Mouse (Mus musculus): ENCODE data around the gene Tnrc6a.
"Not testable (repeated sequence)": the region's sequence is repeated elsewhere in the genome, so short reads cannot be mapped to it uniquely, and the experiment has no call there.

Gene Tnrc6a

DNA sequence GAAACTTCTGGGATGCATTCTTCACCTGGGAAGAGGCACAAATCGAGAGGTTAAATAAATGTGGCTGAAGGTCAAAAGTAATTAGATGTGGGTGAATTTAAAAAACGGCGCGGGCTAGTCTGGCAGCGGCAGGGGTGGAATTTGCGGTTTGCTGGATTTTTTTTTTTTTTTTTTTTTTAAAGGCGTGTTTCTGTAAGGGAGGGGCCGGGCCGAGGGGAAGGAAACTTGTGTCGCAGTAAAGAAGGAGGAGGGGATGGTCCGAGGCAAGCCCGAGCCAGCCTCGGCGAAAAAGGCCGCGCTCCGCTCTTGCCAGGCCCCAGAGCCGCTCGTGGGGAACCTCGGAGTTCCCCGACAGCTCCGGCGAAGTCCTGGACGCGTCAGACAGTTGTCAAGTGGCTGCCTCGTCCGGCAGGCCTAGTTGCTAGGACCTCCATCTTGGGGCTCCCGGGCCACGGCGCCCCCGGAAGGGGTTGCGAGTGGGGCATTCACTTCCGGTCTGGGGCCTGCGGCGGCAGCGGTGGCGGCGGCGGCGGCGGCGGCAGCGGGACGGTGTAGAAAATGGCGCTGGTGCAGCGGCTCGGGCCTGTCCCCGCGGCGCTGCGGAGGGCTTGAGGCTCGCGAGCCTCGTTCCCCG, at the start of gene Tnrc6a:
TSS of gene Tnrc6a (plus strand) at position 221 of the 634 bp plus-strand sequence.
- DNase-seq (ENCODE audit: low read depth, low spot score) = peak; percentile 85

DNA sequence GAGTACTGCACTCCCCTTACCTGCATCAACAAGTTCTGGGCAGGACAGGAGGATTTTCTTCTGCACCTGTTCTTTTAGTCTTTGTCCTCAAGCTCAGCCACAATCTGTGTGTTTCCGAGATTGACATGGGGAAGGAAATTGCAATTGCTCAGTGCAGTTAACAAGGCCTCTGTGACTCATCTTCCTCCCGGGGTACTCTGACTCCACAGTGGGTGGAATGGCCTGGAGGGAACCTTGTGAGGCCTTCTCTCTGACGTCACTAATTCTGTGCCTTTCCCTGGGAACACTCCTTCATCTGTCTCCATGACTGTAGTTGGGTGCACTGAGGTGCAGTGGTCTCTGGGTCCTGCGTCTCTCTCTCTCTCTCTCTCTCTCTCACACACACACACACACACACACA, 41.4 kb upstream of the Tnrc6a start:
- DNase-seq (ENCODE audit: low read depth, low spot score) = no peak

DNA sequence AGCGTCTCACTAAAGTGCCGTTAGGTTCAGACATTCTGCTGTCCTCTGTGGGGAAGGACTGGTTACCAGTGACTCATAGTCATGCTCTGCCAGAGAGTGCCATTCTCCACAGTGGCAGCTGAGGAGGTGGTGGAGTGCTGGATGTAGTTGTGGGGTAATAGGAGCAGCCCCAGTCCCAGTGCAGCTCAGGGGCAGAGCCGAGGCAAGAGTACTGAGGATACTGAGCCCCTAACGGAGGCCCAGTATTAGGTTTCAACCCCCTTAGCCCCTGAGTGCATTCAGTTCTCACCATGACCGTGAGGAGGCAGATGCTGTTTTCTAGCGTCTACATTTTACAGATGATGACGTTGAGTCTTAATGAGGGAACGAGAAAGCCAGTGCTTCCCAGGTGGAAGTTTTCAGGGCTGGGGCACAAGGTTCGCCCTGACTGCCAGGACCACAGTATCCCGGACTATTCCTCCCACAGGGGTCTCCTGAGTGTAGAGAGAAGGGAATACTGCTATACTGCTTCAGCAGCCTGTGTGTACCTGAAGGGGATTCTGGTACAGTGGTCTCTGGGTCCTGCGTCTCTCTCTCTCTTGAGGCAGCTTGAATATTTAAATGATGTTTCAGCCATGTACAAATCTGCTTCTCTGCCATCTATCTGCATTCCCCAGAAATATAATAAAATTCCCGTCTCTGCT, 40.1 kb upstream of the Tnrc6a start:
- no peak for DNase-seq (ENCODE audit: low read depth, low spot score)

DNA sequence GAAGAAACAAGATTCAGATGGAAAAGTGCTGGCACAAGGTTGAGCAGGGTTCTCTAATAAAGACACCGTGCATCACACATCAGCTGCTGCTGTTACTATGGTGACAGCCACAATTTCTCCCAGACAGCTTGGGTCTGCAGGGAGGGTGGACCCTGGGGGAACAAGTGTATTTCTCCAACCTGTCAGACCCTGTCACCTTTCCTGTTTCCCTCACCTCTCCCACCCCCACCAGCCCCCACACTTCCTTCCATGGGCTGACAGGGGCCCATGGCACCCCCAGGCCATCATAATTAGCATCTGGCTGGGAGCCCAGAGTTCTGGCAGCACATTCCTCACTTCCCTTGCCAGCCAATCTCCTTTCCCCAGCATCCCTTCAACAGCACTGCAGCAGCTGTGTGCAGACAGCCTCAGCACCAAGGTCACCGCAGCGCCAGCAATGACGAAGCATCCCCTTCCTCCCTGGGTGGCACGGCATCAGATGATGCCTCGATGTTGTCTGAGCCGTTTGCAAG, 39.4 kb upstream of the Tnrc6a start:
- peak; percentile 54 for DNase-seq (ENCODE audit: low read depth, low spot score)

DNA sequence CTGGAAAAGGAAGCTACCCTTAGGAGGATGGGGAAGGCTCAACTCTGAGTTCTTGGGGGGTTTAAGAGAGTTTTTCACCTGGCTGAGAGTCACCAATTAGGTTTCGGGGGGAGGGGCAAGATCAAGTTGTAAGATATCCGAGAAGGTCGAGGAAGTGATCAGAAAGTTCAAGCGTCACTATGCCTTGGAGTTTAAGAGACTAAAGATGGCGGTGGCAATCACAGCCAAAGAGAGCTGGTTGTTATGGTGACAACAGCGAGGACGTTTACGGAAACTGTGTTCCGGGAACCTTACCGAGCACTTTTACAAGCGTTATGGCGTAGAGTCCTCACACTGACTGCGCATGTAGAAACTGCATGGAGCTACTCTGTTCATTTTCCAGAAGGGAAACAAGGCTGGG, 39.0 kb upstream of the Tnrc6a start:
- peak; percentile 54 for DNase-seq (ENCODE audit: low read depth, low spot score)

DNA sequence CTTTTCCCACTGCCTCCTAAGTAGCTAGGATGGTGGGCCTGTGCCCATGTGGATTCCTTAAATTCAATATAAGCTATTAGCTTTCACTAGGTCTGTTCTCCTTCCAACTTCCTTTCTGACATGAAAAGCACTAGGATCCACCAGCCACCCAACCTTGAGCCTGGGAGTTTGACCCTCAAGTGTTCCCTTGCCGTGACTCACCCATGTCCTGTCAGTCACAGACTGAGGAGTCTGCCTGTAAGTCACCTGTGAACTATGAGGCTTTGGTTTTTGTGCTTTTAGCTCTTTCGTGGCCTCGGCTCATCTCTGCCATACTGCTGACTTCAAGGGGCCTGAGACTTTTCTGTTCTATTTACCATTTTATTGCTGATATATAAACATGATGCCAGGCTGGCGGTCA, 34.8 kb upstream of the Tnrc6a start:
- DNase-seq (ENCODE audit: low read depth, low spot score) = no peak

DNA sequence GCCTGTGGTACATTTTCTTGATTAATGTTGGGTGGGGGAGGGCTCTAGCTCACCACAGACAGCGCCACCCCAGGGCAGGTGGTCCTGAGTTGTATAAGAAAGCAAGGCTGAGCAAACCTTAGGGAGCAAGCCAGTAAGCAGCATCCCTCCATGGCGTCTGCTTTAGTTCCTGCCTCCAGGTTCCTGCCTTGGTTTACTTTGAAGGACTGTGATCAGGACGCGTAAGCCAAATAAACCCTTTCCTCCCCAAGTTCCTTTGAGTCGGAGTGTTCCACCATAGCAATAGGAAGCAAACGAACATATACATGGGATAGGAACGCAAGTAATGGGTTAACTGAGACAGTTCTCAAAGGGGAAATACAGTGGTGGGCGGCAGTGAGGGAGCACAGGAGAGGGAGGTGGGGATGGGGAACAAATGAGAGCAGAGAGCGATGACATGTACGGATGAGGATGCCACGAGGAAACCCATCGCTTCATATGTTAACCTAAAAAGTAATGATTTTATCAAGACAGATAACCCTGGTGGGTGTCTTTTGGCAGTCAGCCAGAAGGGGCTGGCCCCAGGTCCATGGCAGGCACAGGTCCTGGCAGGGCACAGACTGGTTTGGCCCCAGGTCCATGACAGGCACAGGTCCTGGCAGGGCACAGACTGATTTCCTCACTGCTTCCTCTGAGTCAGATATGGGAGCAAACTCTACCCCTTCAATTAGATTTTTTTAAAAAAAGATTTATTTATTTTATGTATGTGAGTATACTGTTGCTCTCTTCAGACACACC, 27.2 kb upstream of the Tnrc6a start:
- DNase-seq (ENCODE audit: low read depth, low spot score) = no peak

DNA sequence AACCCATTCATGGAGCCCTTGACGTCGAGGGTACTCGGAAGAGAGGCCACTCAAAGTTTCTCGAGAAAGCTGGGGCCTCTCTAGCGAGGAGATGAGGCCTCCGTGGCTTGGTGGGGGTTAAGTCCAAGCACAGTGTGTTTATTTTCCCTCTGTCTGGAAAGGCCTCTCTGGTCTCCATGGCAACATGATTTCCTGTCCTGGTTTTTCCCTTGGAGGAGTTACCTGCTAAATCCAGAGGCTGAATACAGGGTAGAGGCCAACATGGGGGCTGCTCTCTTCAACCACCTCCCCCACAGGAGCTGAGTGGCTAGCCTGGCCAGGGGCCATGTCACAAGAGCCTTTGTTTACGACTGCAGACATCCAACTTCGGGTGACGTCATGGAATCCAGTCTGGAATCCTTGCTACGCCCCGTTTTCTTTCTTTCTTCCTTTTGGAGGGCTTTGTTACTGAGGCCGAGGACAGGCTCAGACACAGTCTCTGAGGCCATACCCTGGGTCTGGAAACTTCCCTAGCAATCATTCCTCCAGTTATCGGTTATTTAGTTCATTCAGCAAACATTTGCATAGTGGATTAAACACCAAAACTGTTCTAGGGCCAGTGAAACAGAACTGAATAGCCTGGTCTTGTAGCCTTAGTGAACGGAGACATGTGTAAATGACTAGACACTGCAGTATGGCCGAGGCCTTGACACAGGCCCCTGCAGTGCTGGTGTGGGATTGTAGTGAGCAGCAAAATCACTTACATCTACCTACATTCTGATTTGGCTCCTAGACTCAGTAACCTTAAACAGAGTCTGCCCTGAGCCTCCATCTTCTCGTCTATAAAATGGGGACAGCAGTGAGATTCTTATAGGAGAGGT, 25.6 kb upstream of the Tnrc6a start:
- DNase-seq (ENCODE audit: low read depth, low spot score) = peak; percentile 63

DNA sequence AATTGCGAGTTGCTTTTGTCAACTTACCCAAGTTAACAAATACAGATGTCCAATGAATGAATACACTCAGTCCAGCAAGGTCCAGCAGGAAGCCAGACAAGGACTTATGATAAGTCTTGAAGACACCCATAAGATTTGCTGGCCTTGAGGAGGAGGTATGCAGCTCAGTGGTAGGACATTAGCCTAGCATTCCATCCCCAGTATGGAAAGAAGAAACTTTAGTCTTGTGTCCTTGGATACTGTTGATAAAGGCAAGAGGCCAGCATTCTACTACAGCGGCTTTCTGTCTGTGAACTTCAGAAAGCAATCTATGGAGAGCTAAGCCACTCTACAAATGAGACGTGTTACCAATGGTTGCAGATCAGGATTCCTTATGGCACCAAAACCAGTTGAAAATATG, 22.4 kb upstream of the Tnrc6a start:
- DNase-seq (ENCODE audit: low read depth, low spot score) = no peak

DNA sequence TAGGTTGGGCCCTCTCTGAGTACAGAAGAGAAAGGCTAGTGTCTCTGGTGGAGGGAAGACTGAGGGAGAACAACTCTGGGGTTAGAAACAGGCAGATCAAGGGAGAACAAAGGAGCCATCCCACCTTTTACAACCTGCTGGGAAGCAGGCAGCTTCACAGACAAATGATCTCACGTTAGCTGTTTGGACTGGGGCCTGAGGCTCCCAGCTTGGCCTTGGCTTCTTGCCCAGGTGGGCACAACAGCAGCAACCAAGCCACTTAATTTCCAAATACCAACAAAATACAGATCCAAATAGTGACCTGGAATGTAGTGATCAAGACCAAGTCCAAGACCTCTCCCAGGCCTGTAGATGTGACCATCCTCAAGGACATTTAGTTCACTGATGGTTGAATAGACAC, 18.3 kb upstream of the Tnrc6a start:
- DNase-seq (ENCODE audit: low read depth, low spot score) = not testable (repeated sequence)

DNA sequence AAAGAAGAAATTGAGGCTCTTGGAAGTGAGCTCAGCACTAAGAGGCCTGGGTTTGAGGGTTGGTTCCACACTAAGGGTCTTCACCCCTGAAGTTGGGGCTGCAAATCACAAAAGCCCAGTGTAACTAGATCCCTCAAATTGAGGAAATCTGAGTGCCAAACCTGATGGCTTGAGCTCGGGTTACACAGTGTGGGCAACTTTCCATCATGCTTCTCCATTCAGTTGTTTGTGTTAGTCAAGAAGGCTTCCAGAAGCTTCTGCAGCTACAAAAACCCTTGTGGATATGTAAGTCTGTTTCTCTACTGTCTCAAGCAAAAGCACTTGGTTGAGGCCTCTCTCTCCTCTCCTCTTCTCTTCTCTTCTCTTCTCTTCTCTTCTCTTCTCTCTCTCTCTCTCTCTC, 17.8 kb upstream of the Tnrc6a start:
- DNase-seq (ENCODE audit: low read depth, low spot score) = no peak

DNA sequence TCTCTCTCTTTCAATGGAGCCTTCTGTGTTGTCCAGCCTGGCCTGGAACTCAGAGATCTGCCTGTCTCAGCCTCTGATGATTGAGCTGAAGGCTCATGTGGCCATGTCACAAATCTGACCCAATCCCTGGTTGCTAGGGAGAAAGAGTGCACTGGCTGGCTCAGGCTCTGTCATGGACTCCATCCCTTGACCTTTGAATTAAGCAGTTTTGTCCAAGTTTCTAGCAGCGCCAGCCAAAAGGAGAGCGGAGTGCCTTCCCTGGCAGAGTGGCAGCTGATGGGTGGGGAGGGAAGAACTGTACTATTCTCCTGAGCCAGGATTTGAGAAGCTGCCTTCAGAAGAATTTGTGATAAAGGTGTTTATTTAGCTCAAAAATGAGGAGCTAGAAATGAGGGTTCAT, 17.4 kb upstream of the Tnrc6a start:
- DNase-seq (ENCODE audit: low read depth, low spot score) = no peak

DNA sequence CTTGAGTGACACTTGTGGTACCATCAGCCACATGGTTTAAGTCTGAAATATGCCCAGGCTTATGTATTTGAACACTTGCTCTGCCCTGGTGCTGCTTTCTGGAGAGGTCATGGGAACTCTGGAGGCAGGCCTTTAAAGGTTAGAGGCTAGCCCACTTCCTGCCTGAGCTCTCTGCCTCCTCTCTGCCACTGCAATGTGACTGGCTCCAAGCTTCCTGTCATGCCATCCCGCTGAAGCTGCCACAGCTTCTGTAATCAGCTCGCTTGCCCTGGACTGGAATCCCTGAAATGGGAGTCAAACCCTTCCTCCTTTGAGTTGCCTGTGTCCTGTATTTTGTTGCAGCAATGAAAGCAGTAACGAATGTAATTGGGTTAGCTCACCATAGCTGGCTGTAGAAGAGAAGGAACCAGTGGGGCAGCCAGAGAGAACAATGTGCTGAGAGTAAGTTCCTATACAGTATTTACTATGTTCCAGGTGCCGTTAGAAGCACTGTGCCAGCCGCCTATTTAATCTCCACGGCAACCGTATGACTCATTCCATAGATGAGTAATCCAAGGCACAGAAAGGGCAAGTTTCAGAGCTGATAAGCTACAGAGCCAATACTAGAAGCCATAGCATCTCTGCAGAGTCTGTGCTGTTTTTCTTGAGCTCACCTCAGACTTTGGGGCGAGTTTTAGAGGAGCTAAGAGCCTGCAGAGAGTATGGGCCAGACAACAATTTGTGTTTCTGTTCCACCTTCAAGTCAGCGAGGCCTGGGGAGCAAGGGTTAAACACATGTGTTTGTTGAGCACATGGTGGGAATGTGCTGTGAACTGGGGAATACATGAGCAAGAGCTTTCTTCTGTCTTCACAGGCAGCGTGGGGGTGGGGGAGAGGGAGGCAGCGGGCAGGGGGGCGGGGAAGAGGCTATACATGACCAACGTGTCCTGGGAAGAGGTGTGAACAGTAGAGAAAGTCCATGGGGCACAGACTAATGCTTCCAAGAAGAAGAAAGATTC, 15.3 kb upstream of the Tnrc6a start:
- no peak for DNase-seq (ENCODE audit: low read depth, low spot score)

DNA sequence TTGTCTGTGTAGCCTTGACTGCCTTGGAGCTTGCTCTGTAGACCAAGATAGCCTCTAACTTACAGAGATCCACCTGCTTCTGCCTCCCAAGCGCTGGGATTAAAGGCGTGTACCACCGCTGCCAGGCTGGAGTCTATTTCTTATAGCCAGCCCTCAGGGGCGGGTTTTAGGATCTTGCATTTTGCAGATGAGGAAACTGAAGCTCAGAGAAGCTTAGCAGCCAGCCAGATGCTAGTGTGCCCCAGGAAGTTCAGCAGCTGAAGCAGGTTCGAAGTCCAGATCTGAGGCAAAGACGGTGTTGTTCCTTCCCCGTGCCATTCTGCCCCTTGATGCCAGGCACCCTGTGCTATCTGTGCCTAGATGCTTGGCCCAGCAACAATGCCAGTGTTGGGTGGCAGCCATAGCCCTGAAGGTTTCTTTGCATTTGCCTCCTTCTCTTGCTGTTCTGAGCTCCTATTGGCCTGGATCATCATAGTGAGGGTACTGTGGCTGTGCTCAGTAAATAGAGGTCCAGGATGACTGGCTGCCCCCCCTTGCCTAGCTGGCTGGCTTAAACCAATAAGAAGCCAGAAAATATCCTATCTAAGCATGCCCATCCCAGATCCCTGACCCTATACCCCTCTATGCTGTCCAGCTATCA, 14.2 kb upstream of the Tnrc6a start:
- no peak for DNase-seq (ENCODE audit: low read depth, low spot score)

DNA sequence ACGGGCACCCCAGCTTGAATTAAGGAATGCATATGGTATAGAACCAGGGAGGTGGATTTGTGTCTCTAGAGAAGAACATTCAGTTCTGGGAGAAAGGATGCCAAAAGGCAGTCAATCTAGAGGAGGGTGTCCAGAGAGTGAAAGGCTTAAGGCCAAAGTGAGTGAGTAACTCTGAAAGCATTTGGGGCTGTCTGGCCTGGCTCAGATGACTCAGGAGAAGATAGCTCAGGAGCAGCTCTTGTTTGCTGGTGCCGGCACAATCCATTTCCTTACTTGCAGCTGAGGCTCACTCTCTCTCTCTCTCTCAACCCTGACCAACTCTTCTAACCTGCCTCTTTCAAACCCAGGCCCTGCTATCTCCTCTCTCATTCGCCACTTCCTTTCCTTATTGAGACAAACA, 13.6 kb upstream of the Tnrc6a start:
- no peak for DNase-seq (ENCODE audit: low read depth, low spot score)

DNA sequence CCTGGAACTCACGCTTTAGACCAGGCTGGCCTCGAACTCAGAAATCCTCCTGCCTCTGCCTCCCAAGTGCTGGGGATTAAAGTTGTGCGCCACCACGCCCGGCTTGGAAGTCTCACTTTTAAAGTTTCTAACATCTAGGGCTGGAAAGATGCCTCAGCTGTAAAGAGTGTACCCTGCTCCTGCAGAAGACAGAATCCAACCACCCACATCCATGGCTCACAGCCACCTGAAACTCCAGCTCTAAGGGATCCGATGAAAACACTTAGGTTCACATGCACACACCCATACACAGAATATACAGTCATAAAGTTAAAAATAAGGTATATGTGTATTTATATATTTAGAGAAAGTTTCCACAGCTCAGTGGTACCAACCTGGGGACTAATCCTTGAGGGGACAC, 10.1 kb upstream of the Tnrc6a start:
- DNase-seq (ENCODE audit: low read depth, low spot score) = no peak

DNA sequence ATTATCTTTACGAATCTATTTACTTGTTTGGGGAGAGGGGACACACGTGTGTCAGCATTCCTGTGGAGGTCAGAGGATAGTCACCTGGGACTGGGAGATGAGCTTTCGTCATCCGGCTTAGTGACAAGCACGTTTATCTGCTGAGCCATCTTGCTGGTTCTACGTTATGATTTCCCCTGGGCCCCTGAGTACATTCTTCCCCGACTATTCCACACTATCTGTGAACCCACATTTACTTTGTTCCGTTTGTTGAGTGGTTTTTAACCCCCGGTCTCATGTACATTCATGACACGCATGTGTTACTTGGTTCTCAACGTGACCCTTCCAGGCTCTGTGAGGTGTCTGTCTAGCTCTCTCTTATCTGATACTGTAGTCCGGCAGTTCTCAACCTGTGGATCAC, 6.9 kb upstream of the Tnrc6a start:
- DNase-seq (ENCODE audit: low read depth, low spot score) = no peak

DNA sequence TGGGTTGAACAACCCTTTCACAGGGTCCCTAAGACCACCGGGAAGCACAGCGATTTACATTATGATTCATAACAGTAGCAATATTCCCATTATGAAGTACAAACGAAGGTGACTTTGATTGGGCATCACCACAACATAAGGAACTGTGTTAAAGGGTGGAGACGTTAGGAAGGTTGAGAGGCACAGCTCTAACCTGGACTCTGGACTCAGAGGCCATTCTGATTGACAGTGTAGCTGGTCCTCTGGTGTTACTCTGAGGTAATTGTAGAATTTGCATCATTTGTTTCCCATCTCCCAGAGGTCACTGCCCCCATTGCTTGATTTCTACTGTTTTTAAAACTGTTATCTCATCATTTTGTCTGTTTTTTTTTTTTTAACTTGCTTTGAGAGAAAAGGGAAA, 6.5 kb upstream of the Tnrc6a start:
- DNase-seq (ENCODE audit: low read depth, low spot score) = no peak

DNA sequence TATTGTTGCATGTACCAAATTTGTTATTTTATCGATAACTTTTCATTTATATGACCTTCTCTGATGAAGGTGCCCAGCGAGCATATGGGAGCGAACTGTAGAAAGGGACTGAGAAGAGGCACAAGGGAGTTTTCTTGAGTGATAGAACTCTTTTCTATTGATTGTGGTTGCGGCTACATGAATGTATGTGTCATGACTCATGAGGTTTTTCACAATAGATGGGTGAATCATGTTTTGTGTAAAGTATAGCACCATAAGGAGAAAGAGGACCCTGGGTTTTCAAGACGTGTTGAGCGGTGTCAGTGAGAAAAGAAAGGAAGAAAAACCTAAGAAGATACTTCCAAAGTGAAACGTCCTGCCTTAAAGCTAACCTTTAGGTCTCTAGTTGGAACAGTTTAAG, 3.2 kb upstream of the Tnrc6a start:
- no peak for DNase-seq (ENCODE audit: low read depth, low spot score)

DNA sequence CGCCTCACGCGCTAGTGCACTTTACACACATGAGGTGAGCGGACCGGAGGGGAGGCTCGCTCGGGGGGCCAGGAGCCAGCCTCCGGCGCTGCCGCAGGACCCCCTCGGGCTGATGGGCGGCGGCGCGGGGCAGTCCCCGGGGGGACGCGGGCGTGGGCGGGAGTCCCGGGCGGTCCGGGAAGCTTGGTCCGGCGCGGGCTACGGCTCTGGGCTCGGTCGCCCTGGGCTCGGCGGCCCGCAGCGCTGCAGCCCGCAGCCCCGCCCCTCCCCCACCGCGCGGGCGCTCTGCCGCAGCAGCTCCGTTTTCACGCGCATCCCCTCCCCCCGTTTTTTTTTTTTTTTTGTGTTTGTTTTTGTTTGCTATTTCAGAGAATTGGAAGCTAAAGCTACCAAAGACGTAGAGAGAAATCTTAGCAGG, 623 bp downstream of the Tnrc6a start:
- peak; percentile 20 for DNase-seq (ENCODE audit: low read depth, low spot score)
